Mouse (Mus musculus) intestine, embryonic 16.5 days (tissue): ENCODE results near the gene Trip6. TPM values are rescaled to one million over a fixed set of nuclear protein-coding genes. Genes with fewer than 3 reads are reported as not detected.

Experiments
- ATAC-seq: fragments of 200-750 bp; cut with Nextera tagmentation; 2 replicates; pipeline ENCODE4 v1.8.0; 2017; ENCODE audit warnings: moderate TSS enrichment, moderate library complexity
- H3K27ac ChIP-seq: fragments of 300-500 bp; sonication (generic); 2 replicates; pipeline ENCODE4 v1.5.1; 2014; ENCODE audit warnings: mild to moderate bottlenecking, low read length
- H3K27me3 ChIP-seq: fragments of 300-500 bp; sonication (generic); replicated peaks from 2 replicates; pipeline ENCODE4 v1.6.1; 2014; ENCODE audit warnings: low read length, control low read depth, mixed read lengths; ENCODE audit not compliant: control insufficient read depth, insufficient read depth
- H3K36me3 ChIP-seq: fragments of 300-500 bp; sonication (generic); 2 replicates; pipeline ENCODE4 v1.6.1; 2014; ENCODE audit warnings: low read length, control low read depth; ENCODE audit not compliant: control insufficient read depth, insufficient read depth
- H3K4me1 ChIP-seq: fragments of 300-500 bp; sonication (generic); 2 replicates; pipeline ENCODE4 v1.6.1; 2014; ENCODE audit warnings: low read length, control low read depth, mixed read lengths; ENCODE audit not compliant: control insufficient read depth, insufficient read depth
- H3K4me2 ChIP-seq: fragments of 300-500 bp; sonication (generic); 2 replicates; pipeline ENCODE4 v1.6.1; 2014; ENCODE audit warnings: low read depth, low read length, control low read depth
- H3K4me3 ChIP-seq: fragments of 300-500 bp; sonication (generic); 2 replicates; pipeline ENCODE4 v1.5.1; 2014; ENCODE audit warnings: mild to moderate bottlenecking, low read length
- H3K9ac ChIP-seq: fragments of 300-500 bp; sonication (generic); 2 replicates; pipeline ENCODE4 v1.6.1; 2014; ENCODE audit warnings: low read depth, low read length
- H3K9me3 ChIP-seq: fragments of 300-500 bp; sonication (generic); 2 replicates; pipeline ENCODE4 v1.6.1; 2016; ENCODE audit warnings: low read length, control low read depth; ENCODE audit not compliant: control insufficient read depth
- WGBS: fragments of 180-500 bp; shearing (Covaris S2); extraction: QIAGEN DNeasy Blood & Tissue Kit; methylation state at CpG from one replicate; pipeline ENCODE4 v1.1.7; 2014; 5-methylcytosine and 5-hydroxymethylcytosine counted together
- polyA plus RNA-seq: library from polyadenylated mRNA; unstranded; fragments of >200 nt; fragmentation: Nextera tagmentation; extraction: Ambion mirVana; gene quantifications from 2 replicates; pipeline ENCODE4 v1.2.1, GENCODE M21; 2015

Gene Trip6
- polyA plus RNA-seq: 61.2 and 68.0 TPM in 2 replicates

DNA sequence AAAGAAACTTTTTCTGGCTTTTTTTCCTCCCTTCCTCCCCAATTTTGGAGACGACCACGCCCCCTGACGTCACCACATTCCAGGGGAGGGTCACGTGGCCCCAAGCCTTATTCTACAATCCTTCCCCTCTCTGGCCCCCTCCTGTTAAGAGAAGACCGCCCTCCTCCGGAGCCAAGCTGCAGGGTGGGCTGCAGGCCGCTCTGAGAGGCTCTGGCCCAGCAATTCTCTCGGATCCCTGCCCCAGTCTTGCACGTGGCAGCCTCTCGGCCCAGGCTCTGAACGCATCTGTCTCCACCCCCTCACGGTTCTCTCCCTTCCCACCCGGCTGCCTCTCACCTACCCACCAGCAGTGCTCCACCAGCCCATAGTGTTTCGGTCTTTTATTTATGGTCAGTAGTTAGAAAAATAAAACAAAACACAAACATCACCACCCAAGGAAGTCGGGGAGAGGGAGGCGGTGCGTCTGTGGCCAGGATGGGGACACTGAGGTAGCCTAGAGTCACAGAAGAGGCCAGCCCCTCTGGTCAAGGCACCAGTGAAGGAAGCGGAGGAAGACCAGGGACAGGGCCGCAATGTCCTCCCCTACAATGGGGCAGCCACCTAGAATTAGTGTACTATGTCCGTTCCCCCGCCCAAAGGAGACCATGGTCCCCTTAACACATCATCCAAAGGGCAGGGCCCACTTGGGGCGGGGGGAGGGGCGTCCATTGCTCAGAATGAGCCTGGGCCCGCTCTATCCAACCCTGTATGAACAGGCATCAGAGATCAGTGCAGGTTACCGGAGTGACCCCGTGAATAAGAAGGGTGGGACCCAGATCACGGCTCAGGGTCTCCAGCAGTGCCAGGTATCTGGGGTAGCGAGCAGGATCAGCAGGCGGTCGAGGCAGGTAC is at the start of gene Trip6:
Gene Trip6, minus strand, starts transcription at position 212 of the 891 bp plus-strand sequence.
- peak within 1 kb of the TSS; percentile 81 for H3K4me3 ChIP-seq
- peak within 1 kb of the TSS; percentile 93 for H3K9ac ChIP-seq
- peak within 1 kb of the TSS; percentile 92 for H3K4me2 ChIP-seq
- H3K9me3 ChIP-seq: no peaks in the 10 kb centered on the region
- ATAC-seq: peak; percentile 83
- H3K27ac ChIP-seq: peak within 1 kb of the TSS; percentile 93
- no peaks in the 10 kb centered on the region for H3K27me3 ChIP-seq
- WGBS: 17% methylated on average over 30 of the region's 30 CpGs
- peaks cover 41% of the 10 kb centered on the region for H3K4me1 ChIP-seq
- H3K36me3 ChIP-seq: peaks cover 12% of the 10 kb centered on the region

GRCm38 (mm10) chr5:137358382-137358781 is 44.2 kb upstream of the Trip6 start:
- H3K27ac ChIP-seq: no peak overlapping the region
- 35% methylated on average over 7 of the region's 7 CpGs for WGBS
- no peak overlapping the region for H3K9ac ChIP-seq
- H3K4me3 ChIP-seq: no peak overlapping the region
- H3K4me1 ChIP-seq: peaks cover 2% of the 10 kb centered on the region; the same call in 1 of the 2 replicates
- H3K4me2 ChIP-seq: no peak overlapping the region
- no peaks in the 10 kb centered on the region for H3K9me3 ChIP-seq
- no peaks in the 10 kb centered on the region for H3K27me3 ChIP-seq
- H3K36me3 ChIP-seq: peaks cover 50% of the 10 kb centered on the region
- no peak for ATAC-seq

DNA sequence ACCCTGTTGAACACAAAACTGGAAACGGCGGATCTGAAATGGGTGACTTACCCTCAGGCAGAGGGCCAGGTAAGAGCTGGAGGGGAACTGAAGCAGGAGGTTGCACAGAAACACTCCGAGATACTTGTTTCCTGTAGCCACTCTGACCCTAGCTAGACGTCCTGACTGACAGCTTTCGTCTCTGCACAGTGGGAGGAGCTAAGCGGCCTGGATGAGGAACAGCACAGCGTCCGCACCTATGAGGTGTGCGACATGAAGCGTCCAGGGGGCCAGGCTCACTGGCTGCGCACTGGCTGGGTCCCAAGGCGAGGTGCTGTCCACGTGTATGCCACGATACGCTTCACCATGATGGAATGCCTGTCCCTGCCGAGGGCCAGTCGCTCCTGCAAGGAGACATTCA is 39.9 kb upstream of the Trip6 start:
- no peak overlapping the region for H3K4me2 ChIP-seq
- ATAC-seq: no peak

DNA sequence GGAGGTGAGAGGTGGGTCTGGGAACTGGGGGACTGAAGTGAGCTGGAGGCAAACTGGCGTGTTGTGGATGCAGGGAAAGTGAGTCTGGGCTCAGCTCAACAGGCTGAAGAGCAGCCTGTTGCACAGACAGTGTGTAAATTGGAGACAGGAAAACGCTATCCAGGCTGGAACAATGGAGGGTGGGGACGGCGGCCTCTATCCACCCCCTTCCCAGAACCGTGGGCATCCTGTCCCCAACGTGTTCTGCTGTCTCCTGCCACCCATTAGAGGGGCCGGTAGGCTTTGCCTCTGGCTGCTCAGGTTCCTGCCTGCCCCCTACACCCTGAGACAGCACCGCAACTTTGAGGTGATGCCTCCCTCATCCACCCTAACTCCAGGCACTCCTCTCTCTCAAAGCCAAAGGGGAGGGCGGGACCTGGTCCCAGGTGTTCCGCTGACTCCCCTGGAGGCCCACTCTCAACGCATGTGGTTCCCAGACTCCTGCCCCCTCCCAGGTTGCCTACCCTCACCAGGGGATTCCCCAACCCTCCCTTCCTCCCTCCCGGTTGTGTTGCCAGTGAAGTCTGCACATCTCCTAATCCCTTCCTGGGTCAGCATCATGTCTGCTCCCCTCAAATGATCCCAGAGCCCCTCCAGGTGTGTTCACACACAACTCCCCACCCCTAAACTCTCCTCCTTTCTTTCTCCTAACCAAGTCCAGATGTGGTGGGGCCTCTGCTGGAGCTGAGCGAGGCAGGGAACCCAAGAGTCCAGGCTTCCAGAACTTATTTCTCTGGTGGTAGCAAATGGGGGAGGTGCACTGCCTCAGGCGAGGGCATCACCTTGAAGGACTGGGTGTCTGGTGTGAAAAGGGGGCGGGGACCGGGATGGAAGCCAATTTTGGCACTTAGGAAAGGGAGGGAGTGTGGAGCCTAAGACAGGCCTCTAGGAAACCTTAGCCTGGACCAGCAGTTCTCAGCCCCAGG is 38.1 kb upstream of the Trip6 start:
- Histone ChIP-seq H3K9me3 (no peaks in the 10 kb centered on the region), H3K9ac (peak overlapping the region; percentile 95), H3K27ac (peak overlapping the region; percentile 98), H3K27me3 (no peaks in the 10 kb centered on the region), H3K4me2 (peak overlapping the region; percentile 84), H3K36me3 (peaks cover 17% of the 10 kb centered on the region), H3K4me1 (peaks cover 37% of the 10 kb centered on the region), H3K4me3 (peak overlapping the region; percentile 74)
- ATAC-seq: no peak
- WGBS: 11% methylated on average over 16 of the region's 16 CpGs

More for the DNA sequence above, 39.9 kb upstream of the Trip6 start:
- Histone ChIP-seq H3K27ac (no peak overlapping the region), H3K36me3 (peaks cover 21% of the 10 kb centered on the region), H3K27me3 (no peaks in the 10 kb centered on the region), H3K4me3 (no peak overlapping the region), H3K9me3 (no peaks in the 10 kb centered on the region), H3K4me1 (peaks cover 20% of the 10 kb centered on the region), H3K9ac (no peak overlapping the region; the same call in 1 of the 2 replicates)
- WGBS: 84% methylated on average over 17 of the region's 17 CpGs

- H3K36me3 ChIP-seq: peaks cover 11% of the 10 kb centered on the region
- H3K27me3 ChIP-seq: no peaks in the 10 kb centered on the region
- peak overlapping the region; percentile 84 for H3K4me2 ChIP-seq
- WGBS: 9% methylated on average over 4 of the region's 4 CpGs
- ATAC-seq: no peak
- peaks cover 42% of the 10 kb centered on the region for H3K4me1 ChIP-seq
- H3K27ac ChIP-seq: peak overlapping the region; percentile 98
- no peaks in the 10 kb centered on the region for H3K9me3 ChIP-seq
- H3K4me3 ChIP-seq: peak overlapping the region; percentile 74
- H3K9ac ChIP-seq: peak overlapping the region; percentile 95
Measured at GRCm38 (mm10) chr5:137351394-137351793, 37.2 kb upstream of the Trip6 start.

GRCm38 (mm10) chr5:137351058-137351380 is 36.8 kb upstream of the Trip6 start:
- H3K4me1 ChIP-seq: peaks cover 42% of the 10 kb centered on the region
- H3K27ac ChIP-seq: peak overlapping the region; percentile 98
- 4% methylated on average over 8 of the region's 8 CpGs for WGBS

DNA sequence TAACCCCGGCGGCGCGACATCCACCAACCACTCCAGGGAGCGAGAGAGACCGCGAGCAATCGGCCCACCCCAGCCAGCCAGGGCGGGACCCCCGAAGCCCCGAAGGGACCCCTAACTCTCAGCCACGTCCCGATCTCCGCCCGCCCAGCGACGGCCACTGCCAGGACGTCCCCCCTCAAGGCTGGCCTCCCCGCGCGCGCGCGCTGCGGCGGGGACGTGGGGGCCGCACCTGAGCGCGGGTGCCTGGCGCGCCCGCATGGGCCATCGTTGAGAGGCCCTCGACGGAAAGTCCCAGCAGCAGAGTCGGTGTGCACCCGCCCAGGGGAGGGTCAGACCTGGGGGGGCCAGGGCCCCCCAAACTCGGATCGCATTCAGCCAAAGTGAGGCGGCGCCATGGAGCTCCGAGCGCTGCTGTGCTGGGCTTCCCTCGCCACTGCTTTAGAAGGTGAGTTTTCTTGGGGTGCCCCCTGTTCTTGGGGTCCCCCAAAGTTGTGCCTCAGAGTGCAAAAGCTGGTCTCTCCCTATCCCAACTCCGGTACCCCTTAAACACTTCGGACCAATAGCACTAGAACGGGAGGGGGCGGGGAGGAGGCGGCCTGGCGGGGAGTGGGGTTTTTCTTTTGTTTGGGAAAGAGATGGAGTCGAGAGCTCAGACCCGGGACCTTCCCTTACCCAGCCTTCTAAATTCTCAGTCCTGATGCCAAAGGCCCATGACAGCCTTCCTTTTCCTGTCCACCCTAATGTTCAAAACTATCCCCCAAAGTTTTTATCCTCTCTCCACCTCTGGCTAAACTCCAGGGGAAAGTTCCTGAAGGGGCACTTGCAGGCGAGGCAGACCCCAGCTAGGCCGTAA is 36.2 kb upstream of the Trip6 start:
- Histone ChIP-seq H3K4me1 (peaks cover 42% of the 10 kb centered on the region), H3K27me3 (no peaks in the 10 kb centered on the region), H3K9ac (peak overlapping the region; percentile 95), H3K4me2 (peak overlapping the region; percentile 84), H3K27ac (peak overlapping the region; percentile 98), H3K9me3 (no peaks in the 10 kb centered on the region), H3K36me3 (peaks cover 5% of the 10 kb centered on the region; the same call in 1 of the 2 replicates), H3K4me3 (peak overlapping the region; percentile 74)
- under 1% methylated on average over 55 of the region's 55 CpGs for WGBS
- ATAC-seq: peak; percentile 41

More at GRCm38 (mm10) chr5:137351058-137351380, 36.8 kb upstream of the Trip6 start:
- H3K9me3 ChIP-seq: no peaks in the 10 kb centered on the region
- no peaks in the 10 kb centered on the region for H3K27me3 ChIP-seq
- peak overlapping the region; percentile 84 for H3K4me2 ChIP-seq
- H3K9ac ChIP-seq: peak overlapping the region; percentile 95
- ATAC-seq: no peak
- H3K36me3 ChIP-seq: peaks cover 7% of the 10 kb centered on the region; the same call in 1 of the 2 replicates
- peak overlapping the region; percentile 74 for H3K4me3 ChIP-seq

DNA sequence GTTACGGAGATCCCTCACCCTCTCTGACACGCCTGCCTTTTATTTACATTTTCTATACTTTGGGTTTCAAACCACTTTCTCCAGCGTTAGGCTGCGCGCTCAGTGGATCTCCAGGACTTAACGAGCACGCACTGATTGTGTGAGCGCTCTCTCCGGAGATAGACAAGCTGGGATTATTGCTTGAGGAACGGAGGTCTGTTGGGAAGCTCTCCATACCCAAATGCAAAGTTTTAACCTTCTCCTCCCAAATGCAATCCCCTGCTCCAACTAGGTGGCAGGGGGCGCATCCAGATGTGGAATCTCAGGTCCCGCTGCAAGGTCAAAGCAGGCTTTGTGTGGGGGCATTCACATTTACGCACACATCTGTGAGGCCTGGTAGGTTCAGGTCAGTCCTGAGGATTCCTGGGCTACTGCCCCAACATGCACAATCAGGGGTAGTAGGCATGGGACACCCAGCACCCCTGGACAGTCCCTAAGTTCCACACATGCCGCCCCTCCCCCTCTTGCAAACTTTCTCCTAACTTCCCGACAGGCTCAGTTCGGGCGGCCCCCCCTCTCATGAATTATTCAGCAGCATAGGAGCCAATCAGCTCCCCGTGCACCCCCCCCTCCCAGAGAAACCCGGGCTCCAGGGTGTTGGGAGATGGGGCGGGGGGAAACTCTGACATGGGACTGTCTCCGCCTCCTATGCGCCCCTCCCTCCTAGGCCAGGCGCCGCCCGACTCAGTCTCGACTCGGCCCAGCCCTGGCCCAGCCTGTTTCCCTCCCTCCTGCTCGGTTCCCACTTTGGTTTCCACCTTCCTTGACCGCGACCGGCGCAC is 35.4 kb upstream of the Trip6 start, which contains the start of gene Ephb4:
Gene Ephb4, plus strand, starts transcription at position 726 of the 821 bp plus-strand sequence.
- peak; percentile 92 for ATAC-seq
- H3K4me3 ChIP-seq: peak within 1 kb of the TSS; percentile 74
- H3K36me3 ChIP-seq: no peaks in the 10 kb centered on the region
- no peaks in the 10 kb centered on the region for H3K9me3 ChIP-seq
- H3K27me3 ChIP-seq: no peaks in the 10 kb centered on the region
- H3K27ac ChIP-seq: peak within 1 kb of the TSS; percentile 98
- under 1% methylated on average over 32 of the region's 32 CpGs for WGBS
- H3K4me1 ChIP-seq: peaks cover 49% of the 10 kb centered on the region
- H3K9ac ChIP-seq: peak within 1 kb of the TSS; percentile 95
- peak within 1 kb of the TSS; percentile 84 for H3K4me2 ChIP-seq
